Mouse (Mus musculus): Measurements from ENCODE around the gene Adap2.

GRCm38 (mm10) chr11:80170351-80170750 is 16.4 kb downstream of the Adap2 start:
- TF ChIP-seq CTCF (IDR thresholded peaks at IDR 0.05; ENCODE audit: low read depth) (no peak), EP300 (optimal IDR thresholded peaks at IDR 0.05) (no peak)

Measured in stomach, postnatal 0 days (tissue).